Mouse (Mus musculus) E14TG2a.4 (cell line): ENCODE measurements around the gene Epb41l4b.

Source experiments
- H3K27me3 ChIP-seq: 2 replicates; pipeline ENCODE4 v1.6.1; 2014; ENCODE audit warnings: low read length, control low read depth; ENCODE audit not compliant: insufficient read depth
- H3K36me3 ChIP-seq: 2 replicates; pipeline ENCODE4 v1.6.1; 2014; ENCODE audit warnings: low read length, control low read depth; ENCODE audit not compliant: insufficient read depth
- H3K4me1 ChIP-seq: replicated peaks from 2 replicates; pipeline ENCODE4 v1.6.1; 2014; ENCODE audit warnings: low read depth, low read length, control low read depth
- H3K4me3 ChIP-seq: replicated peaks from 2 replicates; pipeline ENCODE4 v1.5.1; 2014; ENCODE audit warnings: mild to moderate bottlenecking, low read length
- H3K9me3 ChIP-seq: 2 replicates; pipeline ENCODE4 v1.6.1; 2014; ENCODE audit warnings: low read length, control low read depth
- CTCF ChIP-seq: conservative IDR thresholded peaks from 2 replicates; pipeline ENCODE4 v1.5.1; 2014; ENCODE audit warnings: low read length
- NANOG ChIP-seq: IDR thresholded peaks from 2 replicates; pipeline ENCODE4 v1.6.1; 2014; ENCODE audit warnings: borderline replicate concordance, low read length, mixed read lengths
- POU5F1 ChIP-seq: IDR thresholded peaks from 2 replicates; pipeline ENCODE4 v1.6.1; 2014; ENCODE audit warnings: low read length, borderline replicate concordance

Gene Epb41l4b

GRCm38 (mm10) chr4:57162789-57163722, 19.8 kb upstream of the Epb41l4b start:
- TF ChIP-seq NANOG (peak; percentile 92), POU5F1 (peak; percentile 79), CTCF (no peak)
- H3K9me3 ChIP-seq, result no peaks in the 10 kb centered on the region
- peaks cover 13% of the 10 kb centered on the region for H3K27me3 ChIP-seq
- peaks cover 44% of the 10 kb centered on the region for H3K4me1 ChIP-seq
- H3K4me3 ChIP-seq, result no peak overlapping the region; the same call in 1 of the 2 replicates
- no peaks in the 10 kb centered on the region for H3K36me3 ChIP-seq

DNA sequence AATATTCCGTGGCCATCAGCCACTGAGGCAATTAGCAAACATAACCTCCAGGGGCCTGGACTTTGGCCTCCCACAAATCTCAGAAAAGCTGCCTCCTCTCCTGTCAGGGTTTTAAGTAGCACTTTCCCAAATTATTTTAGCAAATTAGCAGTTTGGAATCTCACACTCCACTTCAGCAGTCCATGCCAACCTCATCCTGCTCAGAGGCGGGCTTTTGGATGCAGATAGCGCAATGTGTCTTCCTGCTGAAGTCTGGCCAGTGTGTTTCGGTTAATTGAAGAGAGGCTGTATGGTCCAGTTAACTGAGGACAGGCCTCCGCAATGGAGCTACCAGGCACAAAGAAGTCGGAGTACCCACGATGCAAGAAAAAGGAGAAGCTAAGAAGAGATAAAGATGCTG, 17.3 kb upstream of the Epb41l4b start:
- Histone ChIP-seq H3K9me3 (no peaks in the 10 kb centered on the region), H3K4me1 (peaks cover 35% of the 10 kb centered on the region), H3K36me3 (no peaks in the 10 kb centered on the region), H3K4me3 (no peak overlapping the region), H3K27me3 (peaks cover 21% of the 10 kb centered on the region)
- TF ChIP-seq NANOG, result no peak

- Histone ChIP-seq H3K9me3 (no peaks in the 10 kb centered on the region), H3K36me3 (no peaks in the 10 kb centered on the region), H3K27me3 (peaks cover 36% of the 10 kb centered on the region), H3K4me3 (no peak overlapping the region), H3K4me1 (peaks cover 21% of the 10 kb centered on the region)
- TF ChIP-seq NANOG (no peak), CTCF (no peak), POU5F1 (no peak)
Observed at GRCm38 (mm10) chr4:57156549-57157169, 13.4 kb upstream of the Epb41l4b start.

GRCm38 (mm10) chr4:57153838-57154237, 10.6 kb upstream of the Epb41l4b start:
- H3K9me3 ChIP-seq, result no peaks in the 10 kb centered on the region
- H3K4me1 ChIP-seq, result peaks cover 21% of the 10 kb centered on the region
- peaks cover 36% of the 10 kb centered on the region for H3K27me3 ChIP-seq
- H3K36me3 ChIP-seq, result no peaks in the 10 kb centered on the region
- no peak for TF ChIP-seq POU5F1
- no peak for TF ChIP-seq CTCF
- no peak for TF ChIP-seq NANOG
- peak overlapping the region; percentile 61 for H3K4me3 ChIP-seq

GRCm38 (mm10) chr4:57153068-57153835, 10.0 kb upstream of the Epb41l4b start:
- peaks cover 36% of the 10 kb centered on the region for H3K27me3 ChIP-seq
- no peaks in the 10 kb centered on the region for H3K36me3 ChIP-seq
- no peak for TF ChIP-seq CTCF
- TF ChIP-seq POU5F1, result no peak
- no peak for TF ChIP-seq NANOG
- no peaks in the 10 kb centered on the region for H3K9me3 ChIP-seq
- peaks cover 21% of the 10 kb centered on the region for H3K4me1 ChIP-seq
- H3K4me3 ChIP-seq, result peak overlapping the region; percentile 61

DNA sequence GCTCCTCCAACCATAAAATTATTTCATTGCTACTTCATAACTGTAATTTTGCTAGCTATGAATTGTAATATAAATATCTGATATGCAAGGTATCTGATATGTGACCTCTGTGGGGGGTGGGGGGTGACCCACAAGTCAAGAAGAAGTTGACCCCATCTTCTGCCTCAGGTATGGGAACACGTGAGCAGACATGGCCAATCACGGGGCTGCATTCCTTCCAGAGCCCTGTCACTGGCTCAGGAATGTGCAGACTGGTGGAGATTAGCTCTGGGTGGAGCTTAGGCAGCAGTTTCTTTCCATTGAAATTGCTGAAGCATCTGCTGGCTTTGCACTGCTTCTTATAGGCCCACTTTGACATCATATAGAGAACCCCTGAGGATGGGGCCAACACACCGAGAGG, 4.9 kb upstream of the Epb41l4b start:
- no peaks in the 10 kb centered on the region for H3K36me3 ChIP-seq
- peaks cover 12% of the 10 kb centered on the region for H3K4me1 ChIP-seq
- peaks cover 41% of the 10 kb centered on the region for H3K27me3 ChIP-seq
- TF ChIP-seq POU5F1, result no peak
- TF ChIP-seq CTCF, result no peak
- TF ChIP-seq NANOG, result no peak
- no peaks in the 10 kb centered on the region for H3K9me3 ChIP-seq
- no peak overlapping the region for H3K4me3 ChIP-seq

DNA sequence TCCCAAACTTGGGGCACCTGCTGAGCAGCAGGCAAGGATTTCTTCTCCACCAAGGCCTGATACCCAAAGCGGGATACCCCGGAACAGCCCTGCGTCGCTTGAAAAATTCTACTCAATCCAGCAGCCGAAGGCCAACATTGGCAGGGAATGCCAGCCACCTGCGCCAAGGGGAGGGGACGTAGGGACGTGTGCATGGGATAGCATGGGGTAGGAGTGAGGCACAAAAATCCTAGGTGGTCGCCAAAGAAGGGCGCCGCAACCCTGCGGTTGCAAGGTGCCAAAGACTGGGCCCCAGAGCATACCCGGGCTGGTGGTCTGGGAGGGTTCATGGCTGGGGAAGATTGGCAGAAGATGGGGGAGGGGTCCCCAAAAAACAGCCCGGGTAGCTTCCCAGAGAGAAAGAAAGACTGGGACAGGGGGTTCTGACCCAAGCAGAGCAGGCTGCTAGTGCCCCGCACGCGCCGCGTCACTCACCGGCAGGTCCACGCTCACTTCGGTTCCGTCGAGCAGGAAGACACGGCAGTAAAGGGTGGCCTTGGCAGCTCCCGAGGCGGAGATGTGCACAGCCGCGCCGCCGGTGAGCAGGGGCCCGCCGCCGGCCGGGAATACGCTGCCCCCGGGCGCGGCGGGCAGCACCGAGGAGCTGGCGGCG, 737 bp downstream of the Epb41l4b start:
- Histone ChIP-seq H3K9me3 (no peaks in the 10 kb centered on the region), H3K4me1 (peaks cover 36% of the 10 kb centered on the region), H3K4me3 (peak overlapping the region; percentile 82), H3K27me3 (peaks cover 68% of the 10 kb centered on the region), H3K36me3 (no peaks in the 10 kb centered on the region)
- no peak for TF ChIP-seq POU5F1
- no peak for TF ChIP-seq NANOG
- TF ChIP-seq CTCF, result no peak

DNA sequence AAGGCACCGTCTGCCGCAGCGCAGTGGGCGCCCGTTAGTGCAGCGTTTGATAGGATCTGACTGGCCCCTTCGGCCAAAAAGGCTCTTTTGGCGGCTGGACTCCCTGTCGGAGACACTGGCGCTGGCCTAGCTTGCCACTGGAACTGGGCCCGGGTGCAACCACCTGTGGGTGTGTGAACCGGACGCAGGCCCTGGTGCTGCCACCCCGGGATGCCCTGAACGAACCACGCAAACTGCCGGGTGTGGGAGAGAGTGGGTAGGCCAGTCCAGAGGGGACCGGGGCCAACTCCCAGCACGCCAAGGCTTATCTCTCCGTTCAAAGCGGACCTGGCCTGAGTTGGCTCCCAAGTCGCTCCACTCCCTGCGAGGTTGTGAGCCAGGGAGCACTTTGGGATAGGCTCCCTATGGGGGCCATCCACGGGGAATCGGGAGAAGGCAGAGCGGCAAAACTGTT, 1.3 kb downstream of the Epb41l4b start:
- Histone ChIP-seq H3K4me3 (peak overlapping the region; percentile 82), H3K9me3 (peaks cover 1% of the 10 kb centered on the region), H3K4me1 (peaks cover 36% of the 10 kb centered on the region), H3K36me3 (no peaks in the 10 kb centered on the region), H3K27me3 (peaks cover 70% of the 10 kb centered on the region)
- TF ChIP-seq CTCF, result no peak
- TF ChIP-seq NANOG, result no peak
- TF ChIP-seq POU5F1, result no peak
